Mouse (Mus musculus): ENCODE results near the gene Phox2b.

Gene Phox2b

GRCm38 (mm10) chr5:67091766-67092165, 7.3 kb downstream of the Phox2b start:
- no peak for DNase-seq (ENCODE audit: low spot score)

DNA sequence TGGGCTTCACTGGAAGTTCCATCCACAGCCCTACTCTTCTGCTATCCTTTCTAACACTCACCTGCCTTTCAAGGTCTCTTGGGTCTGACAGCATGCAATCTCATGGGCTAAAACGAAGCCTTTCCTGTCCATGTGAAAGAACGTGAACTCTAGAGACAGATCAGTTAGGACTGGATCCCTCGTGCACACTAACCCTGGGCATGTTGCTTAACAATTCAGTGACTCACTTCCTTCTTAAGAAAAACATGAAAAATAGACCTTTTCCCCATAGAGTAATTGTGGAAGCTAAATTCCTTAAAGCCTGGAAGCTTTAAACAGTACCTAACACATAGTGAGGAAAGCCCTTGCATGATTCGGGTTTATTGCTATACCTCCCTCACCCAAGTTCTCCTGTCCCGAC, 8.2 kb downstream of the Phox2b start:
- DNase-seq (ENCODE audit: low spot score), result no peak

DNA sequence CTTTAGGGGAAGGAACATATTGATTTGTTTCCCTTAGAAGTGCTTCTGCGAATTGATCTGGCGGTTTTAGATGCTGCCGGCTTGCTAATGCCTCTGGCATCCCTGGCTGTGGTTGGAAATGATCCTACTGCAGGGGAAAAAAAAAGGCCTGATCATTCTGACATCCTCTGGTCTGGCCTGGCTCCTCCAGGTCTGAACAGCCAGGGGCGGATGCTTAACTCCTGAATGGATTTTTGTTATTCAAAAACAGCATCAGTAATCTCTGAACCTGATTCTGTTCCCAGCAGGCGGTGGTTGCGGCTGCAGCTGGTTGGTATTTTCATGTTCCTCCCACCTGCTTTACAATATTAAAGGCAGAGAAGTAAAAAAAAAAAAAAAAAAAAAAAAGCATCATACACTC, 16.0 kb downstream of the Phox2b start:
- no peak for DNase-seq (ENCODE audit: low spot score)

- no peak for DNase-seq (ENCODE audit: low spot score)
These were observed 35.5 kb downstream of the Phox2b start for GRCm38 (mm10) chr5:67063596-67063995.

DNA sequence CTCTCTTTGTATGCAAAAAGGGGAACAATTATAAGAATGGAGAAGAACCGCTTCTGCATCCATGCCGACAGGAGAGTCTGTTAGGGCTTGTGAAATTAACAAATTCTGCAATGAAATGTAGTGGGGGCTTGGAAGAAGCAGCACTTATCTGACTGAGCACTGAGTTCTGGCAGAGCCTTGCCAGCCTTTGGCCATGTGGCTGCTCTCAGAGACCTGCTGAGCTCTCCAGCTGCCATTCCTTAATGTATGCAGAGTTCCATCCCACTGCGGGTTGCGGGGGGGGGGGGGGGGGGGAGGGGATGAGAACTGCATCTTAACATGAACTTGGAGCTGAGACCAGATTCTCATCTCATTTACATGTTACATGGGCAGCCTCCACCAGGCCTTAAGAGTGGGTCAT, 38.6 kb downstream of the Phox2b start:
- no peak for DNase-seq (ENCODE audit: low spot score)

DNA sequence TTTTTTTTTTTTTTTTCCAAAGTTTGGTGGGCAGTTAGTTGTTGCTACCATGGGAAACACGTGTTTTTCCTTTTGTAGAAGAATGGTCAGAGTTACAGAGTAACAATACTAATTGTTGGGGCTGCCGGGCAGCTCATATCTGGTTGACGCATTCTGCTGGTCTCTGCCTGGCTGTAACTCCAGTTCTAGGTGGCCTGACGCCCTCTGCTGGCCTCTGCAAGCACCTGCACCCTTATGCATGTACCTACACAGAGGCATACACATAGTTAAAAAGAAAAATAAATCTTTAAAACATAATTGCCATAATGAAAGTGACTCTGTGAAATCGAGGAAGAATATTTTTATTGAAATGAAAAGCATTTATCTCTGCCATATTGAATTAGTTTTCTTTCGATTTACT, 41.3 kb downstream of the Phox2b start:
- DNase-seq (ENCODE audit: low spot score), result peak; percentile 51

DNA sequence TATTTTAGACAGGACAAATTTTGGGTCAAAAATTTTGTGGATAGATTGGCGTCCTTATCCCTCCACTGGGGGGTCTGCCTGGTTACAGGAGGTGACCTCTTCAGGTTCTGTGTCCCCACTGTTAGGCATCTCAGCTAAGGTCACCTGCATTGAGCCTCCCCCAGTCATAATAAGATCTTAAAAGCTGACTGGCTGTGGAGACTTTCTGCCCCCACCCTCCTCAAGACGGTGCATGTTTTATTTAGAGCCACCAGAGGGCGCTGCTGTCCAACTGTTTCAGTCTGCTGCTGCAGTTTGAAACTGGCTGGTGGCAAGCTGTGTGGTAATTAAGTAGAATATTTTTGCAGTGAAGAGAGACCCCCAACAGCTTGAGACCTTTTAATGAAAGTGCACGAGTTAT, 51.1 kb downstream of the Phox2b start:
- no peak for DNase-seq (ENCODE audit: low spot score)

Measured in testis, postnatal 14 days (tissue).